11 mouse cellular contexts compared by ENCODE assay signal in genomic region chr12:17715720-17716478, GRCm38 (mm10). TPM values are rescaled to one million over a fixed set of nuclear protein-coding genes. Genes with fewer than 3 reads are reported as not detected.
DNase-seq lines count a peak whose midpoint lies in the region; ATAC-seq and TF ChIP-seq lines count a peak whose summit lies in the region.
"Had no signal": no experiment of that assay in that cellular context is flagged by ENCODE, and none has a peak within 500 bp of the region (broad histone marks: within the 10 kb centered on the region; RNA-seq: fewer than 3 reads in every experiment).

No protein-coding gene starts in this region.

- peaks cover 23% of the 10 kb centered on the region for H3K4me1 ChIP-seq in liver, embryonic 11.5 days (replicated peaks; ENCODE audit: control insufficient read depth, insufficient read depth, low read length)
- H3K4me1 ChIP-seq in stomach, postnatal 0 days (replicated peaks; ENCODE audit: control insufficient read depth, insufficient read depth) = no peaks in the 10 kb centered on the region

- H3K9me3 ChIP-seq in liver, embryonic 11.5 days (ENCODE audit: control insufficient read depth, low read length) = no peaks in the 10 kb centered on the region
- no peaks in the 10 kb centered on the region for H3K9me3 ChIP-seq in stomach, postnatal 0 days (ENCODE audit: control insufficient read depth, low read length)

- no peaks in the 10 kb centered on the region for H3K27me3 ChIP-seq in liver, embryonic 11.5 days (replicated peaks; ENCODE audit: control insufficient read depth, insufficient read depth, low read length)
- no peaks in the 10 kb centered on the region for H3K27me3 ChIP-seq in stomach, postnatal 0 days (ENCODE audit: control insufficient read depth, insufficient read depth, low read length)

- WGBS in liver, embryonic 11.5 days = 52% methylated on average over 4 of the region's 4 CpGs
- 83% methylated on average over 4 of the region's 4 CpGs for WGBS in stomach, postnatal 0 days

- no peak overlapping the region for H3K4me3 ChIP-seq in liver, embryonic 11.5 days (ENCODE audit: low read depth, low read length)
- no peak overlapping the region for H3K4me3 ChIP-seq in stomach, postnatal 0 days (ENCODE audit: low read depth, low read length)

- H3K4me2 ChIP-seq in liver, embryonic 11.5 days = no peak overlapping the region
- no peak overlapping the region for H3K4me2 ChIP-seq in stomach, postnatal 0 days (replicated peaks; ENCODE audit: low read depth)
- H3K4me2 ChIP-seq: lung, embryonic 14.5 days had no signal

- TF ChIP-seq CTCF in stomach, postnatal 0 days (IDR thresholded peaks at IDR 0.05; ENCODE audit: low read depth) = no peak

- H3K36me3 ChIP-seq in liver, embryonic 11.5 days (ENCODE audit: control insufficient read depth, insufficient read depth, low read length) = no peaks in the 10 kb centered on the region
- no peaks in the 10 kb centered on the region for H3K36me3 ChIP-seq in stomach, postnatal 0 days (ENCODE audit: control insufficient read depth, insufficient read depth, low read length)

- H3K27ac ChIP-seq in liver, embryonic 11.5 days (ENCODE audit: low read depth, low read length) = peak overlapping the region; percentile 20
- H3K27ac ChIP-seq in stomach, postnatal 0 days (replicated peaks) = no peak overlapping the region

- H3K9ac ChIP-seq in liver, embryonic 11.5 days (ENCODE audit: low read depth, low read length) = no peak overlapping the region
- no peak overlapping the region for H3K9ac ChIP-seq in stomach, postnatal 0 days (ENCODE audit: low read length)
- H3K9ac ChIP-seq: lung, embryonic 14.5 days had no signal

- no peak for TF ChIP-seq EP300 in stomach, postnatal 0 days (optimal IDR thresholded peaks at IDR 0.05)

- ATAC-seq in liver, embryonic 11.5 days (replicated peaks; ENCODE audit: low FRiP score) = peak; percentile 73
- ATAC-seq in monocyte, adult 5-6 weeks (replicated peaks; ENCODE audit: insufficient number of reproducible peaks, low FRiP score, low TSS enrichment, poor library complexity, severe bottlenecking) = peak; percentile 87
- ATAC-seq in stomach, postnatal 0 days (ENCODE audit: low FRiP score, low TSS enrichment) = no peak

- peak; percentile 71 for DNase-seq in CD4-positive helper T cell, adult 2 months (ENCODE audit: low read depth, low spot score)
- peak; percentile 95 for DNase-seq in MEL-GATA-1-ER (ENCODE audit: extremely low read depth, low read depth)
- no peak for DNase-seq in liver, embryonic 11.5 days (ENCODE audit: low spot score)
- no peak for DNase-seq in stomach, postnatal 0 days (ENCODE audit: low spot score)
- DNase-seq in right cerebral cortex, postnatal 14 days = no peak
- DNase-seq in Muller cell, postnatal 12 days (ENCODE audit: inconsistent ontology term) = no peak
- DNase-seq: gastrocnemius, postnatal 25 days; heart, postnatal 14 days; lung, embryonic 14.5 days; retina, postnatal 1 day had no signal

RNA-seq across cellular contexts. Expression of gene Hpcal1, which starts 25.2 kb away (rescaled TPM):
- polyA plus RNA-seq in liver, embryonic 11.5 days (2014; fragmentation: Nextera tagmentation; extraction: Ambion mirVana) = 30.2 and 31.8 TPM in 2 replicates
- total RNA-seq in monocyte, adult 5-6 weeks (2017) = 30.2 to 51.8 TPM (median 42.3 TPM) in 3 replicates
- 61.2 and 62.6 TPM in 2 replicates for polyA plus RNA-seq in stomach, postnatal 0 days (2015; fragmentation: Nextera tagmentation; extraction: Ambion mirVana)

Comparison
In these comparisons a context has a peak if more than half of its experiments do, and no peak if none do; other contexts are left out.
1. DNase-seq: peak in CD4-positive helper T cell, adult 2 months (single experiment) and MEL-GATA-1-ER (single experiment); none in liver, embryonic 11.5 days (single experiment), stomach, postnatal 0 days (single experiment), right cerebral cortex, postnatal 14 days (single experiment) and Muller cell, postnatal 12 days (single experiment).